Mouse (Mus musculus) neural tube, embryonic 13.5 days (tissue): ENCODE measurements around the gene Zfp626. TPM values are rescaled to one million over a fixed set of nuclear protein-coding genes. Genes with fewer than 3 reads are reported as not detected.
"Not testable (repeated sequence)": the region's sequence is repeated elsewhere in the genome, so short reads cannot be mapped to it uniquely, and the experiment has no call there.

Source experiments
- ATAC-seq: fragments of 200-750 bp; cut with Nextera tagmentation; 2 replicates; pipeline ENCODE4 v1.8.0; 2017; ENCODE audit warnings: low read depth, mild to moderate bottlenecking, moderate TSS enrichment, moderate library complexity
- H3K27ac ChIP-seq: fragments of 300-500 bp; sonication (generic); replicated peaks from 2 replicates; pipeline ENCODE4 v1.5.1; 2015; ENCODE audit warnings: moderate library complexity, mild to moderate bottlenecking, inconsistent platforms
- H3K27me3 ChIP-seq: fragments of 300-500 bp; sonication (generic); 2 replicates; pipeline ENCODE4 v1.6.1; 2015; ENCODE audit warnings: mild to moderate bottlenecking, inconsistent platforms
- H3K36me3 ChIP-seq: fragments of 300-500 bp; sonication (generic); 2 replicates; pipeline ENCODE4 v1.6.1; 2015; ENCODE audit warnings: mild to moderate bottlenecking, inconsistent platforms
- H3K4me1 ChIP-seq: fragments of 300-500 bp; sonication (generic); replicated peaks from 2 replicates; pipeline ENCODE4 v1.6.1; 2015; ENCODE audit warnings: inconsistent platforms
- H3K4me2 ChIP-seq: fragments of 300-500 bp; sonication (generic); 2 replicates; pipeline ENCODE4 v1.6.1; 2015; ENCODE audit warnings: inconsistent platforms, mild to moderate bottlenecking, moderate library complexity
- H3K4me3 ChIP-seq: fragments of 300-500 bp; sonication (generic); 2 replicates; pipeline ENCODE4 v1.5.1; 2015; ENCODE audit warnings: mild to moderate bottlenecking, inconsistent platforms
- H3K9ac ChIP-seq: fragments of 300-500 bp; sonication (generic); 2 replicates; pipeline ENCODE4 v1.6.1; 2015; ENCODE audit warnings: moderate library complexity, mild to moderate bottlenecking, inconsistent platforms
- H3K9me3 ChIP-seq: fragments of 300-500 bp; sonication (generic); 2 replicates; pipeline ENCODE4 v1.6.1; 2016; ENCODE audit warnings: inconsistent platforms
- WGBS: fragments of 180-500 bp; shearing (Covaris S2); methylation state at CpG from one replicate; pipeline ENCODE4 v1.1.7; 2015; 5-methylcytosine and 5-hydroxymethylcytosine counted together
- polyA plus RNA-seq: library from polyadenylated mRNA; unstranded; fragments of >200 nt; fragmentation: Nextera tagmentation; extraction: Ambion mirVana; gene quantifications from 2 replicates; pipeline ENCODE4 v1.2.1, GENCODE M21; 2015

Gene Zfp626
- polyA plus RNA-seq, 1 experiment from 2014 or later = 2.3 TPM

DNA sequence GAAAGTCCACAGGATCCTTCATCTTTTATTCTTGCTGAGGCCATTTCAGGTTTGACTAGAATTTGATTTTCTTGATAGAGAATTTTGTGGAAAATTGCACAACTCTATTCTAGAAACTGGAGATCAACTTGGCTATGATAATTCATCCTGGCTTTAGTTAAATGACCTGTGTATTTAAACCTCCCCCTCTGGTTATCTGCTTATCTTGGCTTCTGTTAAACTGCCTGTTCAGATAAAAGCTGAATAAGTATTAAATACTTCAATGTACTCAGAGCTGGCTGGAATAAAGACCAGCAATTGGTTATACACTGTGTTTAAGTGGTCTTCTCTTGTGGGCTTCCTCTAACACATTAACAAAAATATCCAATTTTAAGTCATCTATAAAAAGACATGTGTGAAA lies 15.6 kb downstream of the Zfp626 start:
- no peak for ATAC-seq
- Histone ChIP-seq H3K9ac (no peak overlapping the region), H3K36me3 (peaks cover 60% of the 10 kb centered on the region), H3K9me3 (peaks cover 15% of the 10 kb centered on the region), H3K4me3 (no peak overlapping the region), H3K27ac (no peak overlapping the region), H3K27me3 (no peaks in the 10 kb centered on the region), H3K4me2 (no peak overlapping the region), H3K4me1 (no peaks in the 10 kb centered on the region)

DNA sequence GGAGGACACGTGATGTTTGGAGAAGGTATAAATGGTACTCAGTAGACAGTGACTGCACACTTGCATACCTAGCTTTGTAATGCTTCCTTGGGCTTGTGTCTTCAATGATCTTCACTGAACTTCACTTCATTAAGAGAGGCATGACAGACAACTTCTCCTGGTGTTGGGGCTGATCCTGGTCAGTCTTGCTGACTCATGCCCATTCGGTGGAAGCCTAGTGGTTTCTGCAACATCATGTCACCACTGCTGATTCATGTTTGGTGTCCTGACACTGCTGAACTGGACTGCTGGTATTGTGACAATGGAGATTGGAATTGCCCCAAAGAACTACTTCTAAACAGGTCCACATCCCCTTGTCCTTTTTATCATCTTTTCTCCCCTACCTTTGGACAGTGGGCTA lies 27.1 kb downstream of the Zfp626 start:
- ATAC-seq = no peak
- H3K4me3 ChIP-seq = no peak overlapping the region
- no peak overlapping the region for H3K27ac ChIP-seq
- H3K9ac ChIP-seq = no peak overlapping the region
- no peaks in the 10 kb centered on the region for H3K9me3 ChIP-seq
- no peaks in the 10 kb centered on the region for H3K36me3 ChIP-seq
- H3K27me3 ChIP-seq = no peaks in the 10 kb centered on the region; the same call in 1 of the 2 replicates
- peaks cover 3% of the 10 kb centered on the region for H3K4me1 ChIP-seq
- 88% methylated on average over 2 of the region's 2 CpGs for WGBS
- H3K4me2 ChIP-seq = no peak overlapping the region

GRCm38 (mm10) chr7:27837896-27838295 lies 30.9 kb downstream of the Zfp626 start:
- 23% methylated on average over 6 of the region's 6 CpGs for WGBS
- H3K36me3 ChIP-seq = no peaks in the 10 kb centered on the region
- peak; percentile 64; the same call in 1 of the 2 replicates for ATAC-seq

DNA sequence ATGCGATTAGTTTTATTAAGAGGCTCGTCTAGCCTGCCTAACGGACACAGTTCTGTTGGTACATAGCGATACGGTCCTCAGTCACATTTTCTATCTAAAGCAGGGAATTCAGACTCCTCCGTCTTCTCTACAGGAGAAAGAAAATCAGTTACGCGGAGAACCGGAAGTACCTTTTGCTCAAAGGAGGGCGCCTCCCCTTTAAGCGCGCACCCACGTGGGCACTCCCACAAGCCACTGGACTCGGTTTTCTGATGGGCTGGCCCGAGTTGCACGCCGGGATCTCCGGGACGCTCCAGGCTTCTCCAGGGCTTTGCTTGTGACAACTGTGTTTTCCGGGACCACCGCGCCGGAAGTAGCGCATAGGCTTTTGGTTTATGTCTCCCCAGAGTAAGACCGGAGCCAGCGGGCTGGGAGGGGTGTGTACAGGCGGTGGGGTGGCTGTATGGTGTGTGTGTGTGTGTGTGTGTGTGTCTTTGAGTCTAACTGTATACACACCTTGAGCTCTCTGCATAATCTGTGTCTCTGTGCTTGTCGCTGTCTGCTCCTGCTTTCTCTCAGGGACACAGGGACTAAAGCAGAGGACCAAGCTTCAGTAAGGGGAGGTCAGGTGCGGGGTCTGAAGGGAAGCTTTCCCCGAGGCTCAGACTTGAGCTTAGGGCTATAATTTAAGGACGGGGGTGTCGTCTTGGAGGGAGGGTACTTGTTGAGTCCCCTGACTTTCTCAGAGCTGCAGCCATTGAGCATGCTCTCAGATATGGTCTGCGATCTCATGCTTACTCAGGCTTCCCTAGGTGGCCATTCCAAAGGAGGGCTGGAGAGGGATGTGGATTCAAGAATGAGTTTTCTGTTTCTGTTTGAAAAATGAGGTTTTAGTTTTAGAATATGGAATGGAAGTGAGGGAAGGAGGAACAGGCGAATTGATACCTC lies 31.6 kb downstream of the Zfp626 start, which contains the start of gene Zfp59:
TSS of gene Zfp59 (plus strand) at position 285 of the 927 bp plus-strand sequence.
- 3% methylated on average over 34 of the region's 34 CpGs for whole genome bisulfite sequencing
- Histone ChIP-seq H3K27ac (peak within 1 kb of the TSS; percentile 75), H3K36me3 (no peaks in the 10 kb centered on the region), H3K4me3 (peak within 1 kb of the TSS; percentile 49), H3K4me2 (peak within 1 kb of the TSS; percentile 61), H3K27me3 (no peaks in the 10 kb centered on the region), H3K9ac (peak within 1 kb of the TSS; percentile 76), H3K9me3 (no peaks in the 10 kb centered on the region), H3K4me1 (peaks cover 14% of the 10 kb centered on the region)
- peak; percentile 99 for ATAC-seq

More at GRCm38 (mm10) chr7:27837896-27838295, 30.9 kb downstream of the Zfp626 start:
- H3K9ac ChIP-seq = peak overlapping the region; percentile 76
- H3K27me3 ChIP-seq = no peaks in the 10 kb centered on the region
- H3K27ac ChIP-seq = peak overlapping the region; percentile 75
- H3K4me2 ChIP-seq = peak overlapping the region; percentile 61
- H3K9me3 ChIP-seq = no peaks in the 10 kb centered on the region
- peaks cover 14% of the 10 kb centered on the region for H3K4me1 ChIP-seq
- peak overlapping the region; percentile 49 for H3K4me3 ChIP-seq

DNA sequence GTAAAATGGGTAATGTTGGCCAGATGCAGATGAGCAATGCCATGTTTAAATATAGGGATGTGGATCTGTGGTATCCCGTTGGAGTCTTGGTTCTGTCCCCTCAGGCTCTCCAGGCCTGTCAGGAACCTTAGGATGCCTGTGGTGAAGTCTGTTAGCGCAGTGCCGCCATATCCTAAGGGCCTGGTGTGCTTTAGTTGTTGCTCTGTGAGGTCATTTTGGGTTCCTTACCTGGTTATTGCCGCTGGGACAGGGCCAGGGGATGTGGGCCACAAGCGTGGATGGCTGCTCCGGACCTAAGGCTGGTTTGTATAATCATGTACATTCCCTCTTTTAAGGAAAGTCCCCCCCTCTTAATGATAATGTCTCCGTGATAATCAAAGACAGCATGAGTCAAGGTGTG lies 32.6 kb downstream of the Zfp626 start:
- no peaks in the 10 kb centered on the region for H3K9me3 ChIP-seq
- peaks cover 14% of the 10 kb centered on the region for H3K4me1 ChIP-seq
- peak overlapping the region; percentile 49; the same call in 1 of the 2 replicates for H3K4me3 ChIP-seq
- peak overlapping the region; percentile 61 for H3K4me2 ChIP-seq
- no peak for ATAC-seq
- no peak overlapping the region for H3K9ac ChIP-seq
- H3K27ac ChIP-seq = no peak overlapping the region
- H3K36me3 ChIP-seq = peaks cover 4% of the 10 kb centered on the region
- no peaks in the 10 kb centered on the region for H3K27me3 ChIP-seq
- 94% methylated on average over 7 of the region's 7 CpGs for WGBS

- 82% methylated on average over 6 of the region's 6 CpGs for WGBS
Observed at GRCm38 (mm10) chr7:27840104-27840503, 33.1 kb downstream of the Zfp626 start.

GRCm38 (mm10) chr7:27857227-27857626 lies 50.2 kb downstream of the Zfp626 start, which contains the start of gene Zfp607a:
TSS of gene Zfp607a (plus strand) at chr7:27857527.
- H3K4me3 ChIP-seq = no peak within 1 kb of the TSS
- no peak within 1 kb of the TSS for H3K27ac ChIP-seq
- H3K36me3 ChIP-seq = peaks cover 43% of the 10 kb centered on the region
- H3K9ac ChIP-seq = no peak within 1 kb of the TSS
- peaks cover 18% of the 10 kb centered on the region for H3K4me1 ChIP-seq
- no peaks in the 10 kb centered on the region for H3K9me3 ChIP-seq
- no peaks in the 10 kb centered on the region for H3K27me3 ChIP-seq
- ATAC-seq = no peak
- WGBS = 100% methylated on average over 1 of the region's 1 CpGs
- H3K4me2 ChIP-seq = no peak within 1 kb of the TSS

More at GRCm38 (mm10) chr7:27840104-27840503, 33.1 kb downstream of the Zfp626 start:
- H3K4me1 ChIP-seq = peaks cover 14% of the 10 kb centered on the region
- H3K4me3 ChIP-seq = no peak overlapping the region
- no peak overlapping the region for H3K9ac ChIP-seq
- H3K27ac ChIP-seq = no peak overlapping the region
- no peaks in the 10 kb centered on the region for H3K27me3 ChIP-seq
- H3K9me3 ChIP-seq = no peaks in the 10 kb centered on the region
- no peak for ATAC-seq
- peaks cover 9% of the 10 kb centered on the region for H3K36me3 ChIP-seq
- no peak overlapping the region for H3K4me2 ChIP-seq

DNA sequence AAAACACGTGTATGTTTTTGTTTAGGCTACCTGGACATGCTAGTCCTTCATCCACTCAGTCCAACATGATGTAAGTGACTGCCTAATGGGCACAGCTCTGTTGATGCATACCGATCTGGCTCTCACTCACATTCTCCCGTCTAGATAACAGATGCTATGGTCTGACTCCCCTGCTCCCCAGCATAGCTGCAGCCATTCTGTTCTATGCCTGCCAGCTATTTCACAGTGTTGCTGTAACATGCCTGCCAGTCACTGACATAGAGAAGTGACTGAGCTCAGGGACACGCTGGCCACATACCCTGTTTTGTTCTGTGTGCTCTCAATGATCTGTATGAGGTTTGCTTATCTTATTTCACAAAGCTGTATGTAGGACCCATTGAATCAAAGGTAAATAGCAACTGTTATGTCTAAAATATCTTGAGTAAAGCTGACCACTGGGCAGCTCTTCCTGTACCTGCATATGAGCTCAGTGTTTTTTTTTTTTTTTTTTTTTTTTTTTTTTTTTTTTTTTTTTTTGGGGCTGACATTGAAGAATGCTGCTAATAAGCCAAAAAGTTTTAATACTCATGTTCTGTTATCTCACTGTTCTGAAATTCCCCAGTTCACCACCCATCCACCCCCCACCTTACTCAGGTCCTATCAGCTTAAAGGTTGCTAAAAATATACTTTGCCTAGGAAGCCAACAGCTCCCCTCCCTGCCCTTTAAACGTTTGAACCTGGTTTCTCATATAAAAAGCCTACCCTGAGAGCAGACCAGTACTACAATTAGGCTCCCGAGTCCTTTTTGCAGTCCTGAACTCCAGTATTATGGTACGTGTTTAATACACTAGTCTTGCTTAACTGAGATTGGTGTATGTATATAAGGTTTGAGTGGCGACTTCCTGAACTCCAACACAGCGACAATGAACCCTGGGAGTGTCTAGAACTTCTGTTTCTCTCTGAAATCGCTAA lies 52.6 kb downstream of the Zfp626 start:
- H3K4me3 ChIP-seq = peak overlapping the region; percentile 41
- peak overlapping the region; percentile 67 for H3K9ac ChIP-seq
- H3K4me2 ChIP-seq = peak overlapping the region; percentile 57
- 0 out of 2 replicates have a peak, but pooled peaks have one; percentile 23 for ATAC-seq
- no peaks in the 10 kb centered on the region for H3K27me3 ChIP-seq
- peaks cover 18% of the 10 kb centered on the region for H3K4me1 ChIP-seq
- no peaks in the 10 kb centered on the region for H3K9me3 ChIP-seq
- no peak overlapping the region for H3K27ac ChIP-seq
- WGBS = 36% methylated on average over 10 of the region's 10 CpGs
- H3K36me3 ChIP-seq = peaks cover 30% of the 10 kb centered on the region

DNA sequence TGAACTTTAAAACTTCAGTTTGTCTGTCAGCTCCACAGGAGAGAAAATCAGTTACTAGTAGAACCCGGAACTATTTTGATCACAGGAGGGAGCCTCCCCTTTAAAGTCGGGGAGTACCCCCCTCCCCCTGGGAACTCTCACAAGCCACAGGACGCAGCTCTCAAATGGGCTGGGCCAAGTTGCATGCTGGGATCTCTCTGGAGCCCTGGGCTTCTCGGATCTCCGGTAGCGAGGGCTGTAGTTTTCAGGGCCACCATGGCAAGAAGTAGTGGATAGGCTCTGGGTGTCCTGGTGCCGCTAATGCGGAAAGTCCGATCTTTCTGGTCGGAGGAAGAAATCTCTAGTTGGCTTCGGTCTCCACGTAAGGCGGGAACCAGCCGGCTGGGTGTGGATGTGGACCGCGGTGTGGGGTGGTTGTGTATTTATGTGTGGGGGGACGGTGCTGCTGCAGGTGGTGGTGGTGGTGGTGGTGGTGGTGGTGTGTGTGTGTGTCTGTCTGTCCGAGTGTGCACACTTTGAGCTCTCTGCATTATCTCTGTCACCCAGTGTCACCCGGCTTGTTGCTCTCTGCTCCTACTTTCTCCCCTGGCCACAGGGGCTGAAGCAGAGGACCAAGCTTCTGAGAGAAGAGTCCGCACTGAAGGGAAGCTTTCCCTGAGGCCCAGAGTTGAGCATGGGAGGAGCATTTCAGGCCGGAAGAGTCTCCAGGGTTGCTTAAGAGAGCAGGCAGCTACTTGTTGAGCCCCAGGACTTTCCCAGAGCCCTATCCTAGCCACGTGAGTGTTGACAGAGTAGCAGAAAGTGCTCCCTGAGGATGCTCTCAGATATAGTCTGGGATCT lies 53.6 kb downstream of the Zfp626 start:
- WGBS = 6% methylated on average over 22 of the region's 22 CpGs
- H3K9ac ChIP-seq = peak overlapping the region; percentile 67
- no peaks in the 10 kb centered on the region for H3K9me3 ChIP-seq
- H3K4me1 ChIP-seq = peaks cover 18% of the 10 kb centered on the region
- H3K27ac ChIP-seq = no peak overlapping the region
- H3K36me3 ChIP-seq = peaks cover 22% of the 10 kb centered on the region
- no peaks in the 10 kb centered on the region for H3K27me3 ChIP-seq
- H3K4me2 ChIP-seq = peak overlapping the region; percentile 57
- H3K4me3 ChIP-seq = peak overlapping the region; percentile 41
- ATAC-seq = peak; percentile 86

DNA sequence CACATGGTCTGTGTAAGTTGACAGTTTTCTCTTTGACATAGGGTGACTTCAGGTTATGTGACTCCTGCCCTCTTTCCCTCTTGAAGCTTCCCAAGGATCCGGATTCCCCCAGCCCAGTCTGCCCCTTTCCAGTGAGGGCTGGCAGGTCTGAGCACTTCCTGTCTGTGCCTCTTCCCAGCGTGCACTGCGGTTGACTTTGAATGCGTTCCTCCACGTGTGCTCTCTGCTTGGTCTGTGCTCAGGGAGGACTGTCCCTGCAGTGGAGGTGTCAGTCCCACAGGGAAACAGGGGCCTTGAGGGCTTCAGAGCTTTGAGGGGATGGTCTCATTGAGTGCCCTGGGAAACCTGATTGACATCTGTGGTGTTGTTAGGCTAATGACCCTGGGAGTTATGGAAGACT lies 55.6 kb downstream of the Zfp626 start:
- not testable (repeated sequence) for H3K9me3 ChIP-seq, H3K4me2 ChIP-seq, ATAC-seq, H3K9ac ChIP-seq, H3K4me3 ChIP-seq, H3K27me3 ChIP-seq, H3K27ac ChIP-seq
- peaks cover 17% of the 10 kb centered on the region for H3K36me3 ChIP-seq
- WGBS = 88% methylated on average over 5 of the region's 5 CpGs
- H3K4me1 ChIP-seq = peaks cover 18% of the 10 kb centered on the region
